Mouse (Mus musculus): ENCODE results near the gene Gm11077. TPM values are rescaled to one million over a fixed set of nuclear protein-coding genes. Genes with fewer than 3 reads are reported as not detected.

Gm11077 gene
- polyA plus RNA-seq, 1 experiment: not detected

DNA sequence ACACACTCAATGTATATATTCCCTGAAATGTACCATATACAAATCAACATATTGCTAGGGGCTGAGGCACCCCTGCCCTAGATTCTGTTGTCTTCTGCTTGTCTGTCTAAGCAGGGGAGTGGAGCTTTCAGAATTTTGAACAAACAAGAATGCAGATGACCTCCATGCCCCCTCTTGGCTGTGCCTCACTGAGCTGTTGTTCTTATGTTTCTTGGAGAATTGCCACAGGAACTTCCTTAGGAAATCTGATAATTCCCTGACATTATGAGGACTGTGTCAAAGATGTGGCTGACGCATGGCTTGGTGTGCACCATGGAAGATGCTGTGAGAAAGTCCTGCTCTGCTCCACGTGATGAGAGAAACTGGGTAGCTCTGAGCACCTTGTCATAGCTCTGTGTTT lies 57.0 kb downstream of the Gm11077 start:
- no peak overlapping the region for H3K27ac ChIP-seq (ENCODE audit: insufficient read depth, low read depth, low read length)
- no peak for TF ChIP-seq CTCF (IDR thresholded peaks at IDR 0.05; ENCODE audit: low read depth, low read length)
- no peak for TF ChIP-seq POLR2A (IDR thresholded peaks at IDR 0.05; ENCODE audit: borderline replicate concordance, low read depth, low read length)
- H3K4me3 ChIP-seq (ENCODE audit: insufficient read depth, low read length): no peak overlapping the region
- H3K4me1 ChIP-seq (ENCODE audit: control insufficient read depth, insufficient read depth, low read length): no peaks in the 10 kb centered on the region

DNA sequence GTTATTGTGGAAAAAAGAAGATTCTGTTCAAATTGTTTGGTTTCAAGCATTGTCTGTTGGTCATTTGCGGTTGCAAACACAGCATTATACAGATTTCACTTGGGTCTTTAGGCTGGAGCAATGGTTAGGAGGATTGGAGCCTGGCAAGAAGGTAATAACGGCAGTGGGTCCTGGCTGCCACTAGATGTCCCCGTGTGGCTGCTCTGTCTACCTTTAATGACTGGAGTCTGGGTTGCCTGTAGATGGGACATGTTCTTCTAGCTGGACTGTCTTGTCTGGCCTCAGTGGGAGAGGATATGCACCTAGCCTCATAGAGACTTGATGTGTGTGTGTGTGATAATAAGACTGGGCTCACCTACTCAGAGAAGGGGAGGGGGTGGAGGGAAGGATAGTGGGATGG lies 60.8 kb downstream of the Gm11077 start:
- H3K4me1 ChIP-seq (ENCODE audit: control insufficient read depth, insufficient read depth, low read length): no peaks in the 10 kb centered on the region
- no peak overlapping the region for H3K27ac ChIP-seq (ENCODE audit: insufficient read depth, low read depth, low read length)
- no peak for TF ChIP-seq CTCF (IDR thresholded peaks at IDR 0.05; ENCODE audit: low read depth, low read length)
- TF ChIP-seq POLR2A (IDR thresholded peaks at IDR 0.05; ENCODE audit: borderline replicate concordance, low read depth, low read length): no peak
- H3K4me3 ChIP-seq (ENCODE audit: insufficient read depth, low read length): no peak overlapping the region

DNA sequence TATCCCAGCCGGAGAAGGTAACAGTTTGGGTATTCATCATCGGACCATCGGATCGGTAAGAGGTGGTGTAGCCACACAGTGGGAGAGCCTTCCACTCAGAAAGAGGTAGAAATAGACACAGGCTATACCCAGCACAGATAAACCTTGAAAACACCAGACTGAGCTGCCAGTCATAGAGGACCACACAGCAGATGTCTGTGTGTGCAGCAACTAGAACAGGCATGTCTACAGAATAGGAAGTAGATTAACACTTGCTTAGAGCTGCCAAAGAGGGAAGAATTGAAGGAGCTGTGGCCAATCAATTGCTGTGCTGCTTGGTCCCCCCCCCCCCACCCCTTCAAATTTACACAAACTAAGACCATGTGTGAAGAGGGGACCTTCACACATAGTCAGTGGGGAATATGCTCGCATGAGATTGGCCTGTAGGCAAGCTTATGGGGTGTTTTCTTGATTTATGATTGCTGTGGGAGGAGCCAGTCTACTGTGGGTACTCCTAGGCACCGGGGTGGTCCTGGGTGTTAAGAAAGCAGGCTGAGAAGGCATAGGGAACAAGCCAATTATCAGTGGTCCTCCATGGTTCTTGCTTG lies 64.7 kb downstream of the Gm11077 start:
- Histone ChIP-seq H3K27ac (ENCODE audit: insufficient read depth, low read depth, low read length) (no peak overlapping the region), H3K4me1 (ENCODE audit: control insufficient read depth, insufficient read depth, low read length) (no peaks in the 10 kb centered on the region), H3K4me3 (ENCODE audit: insufficient read depth, low read length) (no peak overlapping the region)
- TF ChIP-seq POLR2A (IDR thresholded peaks at IDR 0.05; ENCODE audit: borderline replicate concordance, low read depth, low read length) (no peak), CTCF (IDR thresholded peaks at IDR 0.05; ENCODE audit: low read depth, low read length) (no peak)

DNA sequence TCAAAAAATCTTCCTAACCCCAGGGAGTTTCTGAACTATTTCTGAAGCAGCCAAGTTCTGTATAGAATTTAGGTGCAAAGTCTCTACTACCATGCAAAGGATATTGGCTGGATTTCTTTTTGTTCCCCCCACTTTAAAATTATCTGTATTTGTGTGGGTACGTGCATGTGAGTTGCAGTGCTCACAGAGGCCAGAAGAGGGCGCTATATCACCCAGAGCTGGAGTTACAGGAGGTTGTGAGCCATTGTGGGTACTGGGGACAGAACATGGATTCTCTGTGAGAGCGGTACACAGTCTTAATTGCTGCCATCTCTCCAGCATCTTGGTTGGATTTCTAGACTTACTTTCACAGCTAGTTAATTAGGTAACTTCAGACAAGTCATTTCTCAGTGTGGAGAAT lies 69.8 kb downstream of the Gm11077 start:
- TF ChIP-seq POLR2A (IDR thresholded peaks at IDR 0.05; ENCODE audit: borderline replicate concordance, low read depth, low read length) (no peak), CTCF (IDR thresholded peaks at IDR 0.05; ENCODE audit: low read depth, low read length) (0 out of 2 replicates have a peak, but pooled peaks have one; percentile 17)
- no peaks in the 10 kb centered on the region for H3K4me1 ChIP-seq (ENCODE audit: control insufficient read depth, insufficient read depth, low read length)
- H3K4me3 ChIP-seq (ENCODE audit: insufficient read depth, low read length): no peak overlapping the region
- no peak overlapping the region for H3K27ac ChIP-seq (ENCODE audit: insufficient read depth, low read depth, low read length)

DNA sequence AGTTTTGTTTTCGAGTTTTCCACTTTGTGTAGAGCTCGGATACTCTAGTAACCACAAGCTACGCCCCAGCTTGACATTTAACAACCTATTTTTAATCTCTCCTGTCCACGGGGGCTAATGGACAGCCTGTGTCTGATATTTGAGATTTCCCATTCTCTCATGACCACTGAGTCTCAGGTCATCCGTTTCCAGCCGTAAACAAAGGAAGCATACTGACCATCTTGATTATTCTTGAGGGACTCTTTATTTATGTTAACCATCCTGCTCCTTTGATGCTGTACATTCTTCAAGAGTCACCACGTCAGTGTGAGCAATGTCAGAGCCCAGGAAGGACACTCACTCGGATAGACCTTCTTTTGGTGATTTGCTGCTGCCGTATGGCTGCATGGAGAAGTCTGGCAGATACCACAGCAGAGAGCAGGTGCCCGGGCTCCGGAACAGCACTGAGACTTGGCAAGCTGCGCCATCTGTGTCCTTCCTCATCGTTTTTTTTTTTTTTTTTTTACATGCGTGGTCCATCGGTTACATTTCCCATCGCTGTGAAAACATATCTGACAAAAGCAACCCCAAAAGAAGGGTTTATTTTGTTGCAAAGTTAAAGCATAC lies 70.5 kb downstream of the Gm11077 start:
- H3K4me1 ChIP-seq (ENCODE audit: control insufficient read depth, insufficient read depth, low read length): no peaks in the 10 kb centered on the region
- no peak overlapping the region for H3K27ac ChIP-seq (ENCODE audit: insufficient read depth, low read depth, low read length)
- H3K4me3 ChIP-seq (ENCODE audit: insufficient read depth, low read length): no peak overlapping the region
- TF ChIP-seq POLR2A (IDR thresholded peaks at IDR 0.05; ENCODE audit: borderline replicate concordance, low read depth, low read length) (no peak), CTCF (IDR thresholded peaks at IDR 0.05; ENCODE audit: low read depth, low read length) (no peak)

DNA sequence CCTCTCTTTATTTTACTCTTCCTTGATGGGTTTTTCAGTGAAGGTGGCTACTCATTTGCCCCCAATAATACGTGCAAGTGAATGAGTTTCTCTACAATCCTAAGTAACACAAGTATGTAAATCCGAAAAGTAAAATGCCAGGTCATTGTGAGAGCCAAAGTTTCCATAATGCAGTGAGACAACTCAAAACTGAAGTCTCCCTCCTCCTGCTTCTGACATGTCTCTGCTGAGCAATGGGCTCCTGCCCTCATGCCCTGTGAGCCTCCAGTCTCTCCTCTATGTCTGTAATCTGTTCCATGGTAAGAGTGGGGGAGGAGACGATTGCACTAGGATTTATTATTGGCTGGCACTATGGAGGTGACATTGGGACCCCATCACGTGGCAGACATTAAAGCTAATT lies 71.5 kb downstream of the Gm11077 start:
- H3K4me1 ChIP-seq (ENCODE audit: control insufficient read depth, insufficient read depth, low read length): no peaks in the 10 kb centered on the region
- TF ChIP-seq POLR2A (IDR thresholded peaks at IDR 0.05; ENCODE audit: borderline replicate concordance, low read depth, low read length): no peak
- no peak for TF ChIP-seq CTCF (IDR thresholded peaks at IDR 0.05; ENCODE audit: low read depth, low read length)
- no peak overlapping the region for H3K4me3 ChIP-seq (ENCODE audit: insufficient read depth, low read length)
- H3K27ac ChIP-seq (ENCODE audit: insufficient read depth, low read depth, low read length): no peak overlapping the region

Other genes with a start within 250 kb of the Gm11077 start
- gene Aebp2, start 106.6 kb upstream of the Gm11077 start, polyA plus RNA-seq (2012; ENCODE audit: insufficient read depth, insufficient read length, missing spikeins): 41.3 and 46.1 TPM in 2 replicates